Mouse (Mus musculus): ENCODE results near the gene Sertad3. TPM values are rescaled to one million over a fixed set of nuclear protein-coding genes. Genes with fewer than 3 reads are reported as not detected.

Sertad3 gene
- polyA plus RNA-seq, 1 experiment from 2014 or later, result 10.7 TPM

- no peak overlapping the region for H3K4me3 ChIP-seq (ENCODE audit: low read length)
- H3K9ac ChIP-seq (ENCODE audit: low read depth, low read length), result no peak overlapping the region
- H3K4me2 ChIP-seq (ENCODE audit: low read length), result no peak overlapping the region
- no peaks in the 10 kb centered on the region for H3K4me1 ChIP-seq (ENCODE audit: control insufficient read depth, insufficient read depth, low read depth, low read length)
- no peaks in the 10 kb centered on the region for H3K27me3 ChIP-seq (replicated peaks; ENCODE audit: control insufficient read depth, insufficient read depth, low read length)
- H3K27ac ChIP-seq (ENCODE audit: low read depth, low read length), result no peak overlapping the region
- WGBS, result 91% methylated on average over 4 of the region's 4 CpGs
- H3K36me3 ChIP-seq (ENCODE audit: control insufficient read depth, insufficient read depth, low read length), result no peaks in the 10 kb centered on the region
- no peak for ATAC-seq
- no peaks in the 10 kb centered on the region for H3K9me3 ChIP-seq (ENCODE audit: control insufficient read depth, low read length)
These were observed 15.0 kb upstream of the Sertad3 start for GRCm38 (mm10) chr7:27458614-27459013.

- no peaks in the 10 kb centered on the region for H3K36me3 ChIP-seq (ENCODE audit: control insufficient read depth, insufficient read depth, low read length)
- no peak overlapping the region for H3K9ac ChIP-seq (ENCODE audit: low read depth, low read length)
- no peaks in the 10 kb centered on the region for H3K27me3 ChIP-seq (replicated peaks; ENCODE audit: control insufficient read depth, insufficient read depth, low read length)
- no peak overlapping the region for H3K4me2 ChIP-seq (ENCODE audit: low read length)
- H3K9me3 ChIP-seq (ENCODE audit: control insufficient read depth, low read length), result no peaks in the 10 kb centered on the region
- 94% methylated on average over 5 of the region's 5 CpGs for WGBS
- H3K4me3 ChIP-seq (ENCODE audit: low read length), result no peak overlapping the region
- H3K4me1 ChIP-seq (ENCODE audit: control insufficient read depth, insufficient read depth, low read depth, low read length), result no peaks in the 10 kb centered on the region
- no peak overlapping the region for H3K27ac ChIP-seq (ENCODE audit: low read depth, low read length)
- ATAC-seq, result no peak
These were observed 13.9 kb upstream of the Sertad3 start for GRCm38 (mm10) chr7:27459640-27460039.

GRCm38 (mm10) chr7:27460477-27460876, 13.1 kb upstream of the Sertad3 start:
- no peak overlapping the region for H3K4me3 ChIP-seq (ENCODE audit: low read length)
- ATAC-seq, result no peak
- no peak overlapping the region for H3K4me2 ChIP-seq (ENCODE audit: low read length)
- H3K9ac ChIP-seq (ENCODE audit: low read depth, low read length), result no peak overlapping the region
- no peaks in the 10 kb centered on the region for H3K27me3 ChIP-seq (replicated peaks; ENCODE audit: control insufficient read depth, insufficient read depth, low read length)
- WGBS, result 89% methylated on average over 6 of the region's 6 CpGs
- no peak overlapping the region for H3K27ac ChIP-seq (ENCODE audit: low read depth, low read length)
- no peaks in the 10 kb centered on the region for H3K9me3 ChIP-seq (ENCODE audit: control insufficient read depth, low read length)
- H3K36me3 ChIP-seq (ENCODE audit: control insufficient read depth, insufficient read depth, low read length), result no peaks in the 10 kb centered on the region
- no peaks in the 10 kb centered on the region for H3K4me1 ChIP-seq (ENCODE audit: control insufficient read depth, insufficient read depth, low read depth, low read length)

- Histone ChIP-seq H3K4me3 (ENCODE audit: low read length) (no peak overlapping the region), H3K4me1 (ENCODE audit: control insufficient read depth, insufficient read depth, low read depth, low read length) (peaks cover 4% of the 10 kb centered on the region), H3K9ac (ENCODE audit: low read depth, low read length) (no peak overlapping the region), H3K4me2 (ENCODE audit: low read length) (no peak overlapping the region), H3K36me3 (ENCODE audit: control insufficient read depth, insufficient read depth, low read length) (no peaks in the 10 kb centered on the region), H3K27me3 (replicated peaks; ENCODE audit: control insufficient read depth, insufficient read depth, low read length) (no peaks in the 10 kb centered on the region), H3K27ac (ENCODE audit: low read depth, low read length) (no peak overlapping the region), H3K9me3 (ENCODE audit: control insufficient read depth, low read length) (no peaks in the 10 kb centered on the region)
- 0 out of 2 replicates have a peak, but pooled peaks have one; percentile 10 for ATAC-seq
- 36% methylated on average over 4 of the region's 4 CpGs for WGBS
These were observed 5.9 kb upstream of the Sertad3 start for GRCm38 (mm10) chr7:27467648-27468047.

GRCm38 (mm10) chr7:27471390-27472120, 2.0 kb upstream of the Sertad3 start:
- WGBS, result 93% methylated on average over 11 of the region's 11 CpGs
- H3K4me2 ChIP-seq (ENCODE audit: low read length), result no peak overlapping the region
- no peaks in the 10 kb centered on the region for H3K27me3 ChIP-seq (replicated peaks; ENCODE audit: control insufficient read depth, insufficient read depth, low read length)
- H3K27ac ChIP-seq (ENCODE audit: low read depth, low read length), result no peak overlapping the region
- no peak overlapping the region for H3K4me3 ChIP-seq (ENCODE audit: low read length)
- H3K4me1 ChIP-seq (ENCODE audit: control insufficient read depth, insufficient read depth, low read depth, low read length), result peaks cover 9% of the 10 kb centered on the region
- no peaks in the 10 kb centered on the region for H3K36me3 ChIP-seq (ENCODE audit: control insufficient read depth, insufficient read depth, low read length)
- H3K9me3 ChIP-seq (ENCODE audit: control insufficient read depth, low read length), result no peaks in the 10 kb centered on the region
- no peak for ATAC-seq
- no peak overlapping the region for H3K9ac ChIP-seq (ENCODE audit: low read depth, low read length)

GRCm38 (mm10) chr7:27472596-27472995, 972 bp upstream of the Sertad3 start:
- Histone ChIP-seq H3K4me1 (ENCODE audit: control insufficient read depth, insufficient read depth, low read depth, low read length) (peaks cover 9% of the 10 kb centered on the region), H3K9me3 (ENCODE audit: control insufficient read depth, low read length) (no peaks in the 10 kb centered on the region), H3K36me3 (ENCODE audit: control insufficient read depth, insufficient read depth, low read length) (no peaks in the 10 kb centered on the region), H3K4me2 (ENCODE audit: low read length) (peak overlapping the region; percentile 91), H3K27ac (ENCODE audit: low read depth, low read length) (peak overlapping the region; percentile 49), H3K4me3 (ENCODE audit: low read length) (peak overlapping the region; percentile 70), H3K9ac (ENCODE audit: low read depth, low read length) (no peak overlapping the region), H3K27me3 (replicated peaks; ENCODE audit: control insufficient read depth, insufficient read depth, low read length) (no peaks in the 10 kb centered on the region)
- ATAC-seq, result no peak
- WGBS, result 43% methylated on average over 7 of the region's 7 CpGs

- Histone ChIP-seq H3K27ac (ENCODE audit: low read depth, low read length) (peak overlapping the region; percentile 80), H3K36me3 (ENCODE audit: control insufficient read depth, insufficient read depth, low read length) (no peaks in the 10 kb centered on the region), H3K4me2 (ENCODE audit: low read length) (peak overlapping the region; percentile 91), H3K9me3 (ENCODE audit: control insufficient read depth, low read length) (no peaks in the 10 kb centered on the region), H3K4me3 (ENCODE audit: low read length) (peak overlapping the region; percentile 70), H3K4me1 (ENCODE audit: control insufficient read depth, insufficient read depth, low read depth, low read length) (peaks cover 9% of the 10 kb centered on the region), H3K9ac (ENCODE audit: low read depth, low read length) (peak overlapping the region; percentile 67), H3K27me3 (replicated peaks; ENCODE audit: control insufficient read depth, insufficient read depth, low read length) (no peaks in the 10 kb centered on the region)
- no peak for ATAC-seq
- WGBS, result under 1% methylated on average over 34 of the region's 34 CpGs
These were observed 394 bp downstream of the Sertad3 start for GRCm38 (mm10) chr7:27473835-27474489.

GRCm38 (mm10) chr7:27474490-27474954, 954 bp downstream of the Sertad3 start:
- WGBS, result under 1% methylated on average over 18 of the region's 23 CpGs

GRCm38 (mm10) chr7:27475596-27475995, 2.0 kb downstream of the Sertad3 start:
- Histone ChIP-seq H3K4me1 (ENCODE audit: control insufficient read depth, insufficient read depth, low read depth, low read length) (peaks cover 9% of the 10 kb centered on the region), H3K27ac (ENCODE audit: low read depth, low read length) (no peak overlapping the region), H3K9ac (ENCODE audit: low read depth, low read length) (no peak overlapping the region), H3K27me3 (replicated peaks; ENCODE audit: control insufficient read depth, insufficient read depth, low read length) (no peaks in the 10 kb centered on the region), H3K9me3 (ENCODE audit: control insufficient read depth, low read length) (no peaks in the 10 kb centered on the region), H3K4me3 (ENCODE audit: low read length) (no peak overlapping the region), H3K36me3 (ENCODE audit: control insufficient read depth, insufficient read depth, low read length) (no peaks in the 10 kb centered on the region), H3K4me2 (ENCODE audit: low read length) (no peak overlapping the region)
- WGBS, result 97% methylated on average over 2 of the region's 2 CpGs
- ATAC-seq, result no peak

More at GRCm38 (mm10) chr7:27474490-27474954, 954 bp downstream of the Sertad3 start:
- Histone ChIP-seq H3K9ac (ENCODE audit: low read depth, low read length) (peak overlapping the region; percentile 67), H3K36me3 (ENCODE audit: control insufficient read depth, insufficient read depth, low read length) (no peaks in the 10 kb centered on the region), H3K4me3 (ENCODE audit: low read length) (peak overlapping the region; percentile 70), H3K4me2 (ENCODE audit: low read length) (peak overlapping the region; percentile 91), H3K4me1 (ENCODE audit: control insufficient read depth, insufficient read depth, low read depth, low read length) (peaks cover 9% of the 10 kb centered on the region), H3K9me3 (ENCODE audit: control insufficient read depth, low read length) (no peaks in the 10 kb centered on the region), H3K27me3 (replicated peaks; ENCODE audit: control insufficient read depth, insufficient read depth, low read length) (no peaks in the 10 kb centered on the region), H3K27ac (ENCODE audit: low read depth, low read length) (peak overlapping the region; percentile 80)
- peak; percentile 94 for ATAC-seq

All from hindbrain, embryonic 16.5 days (tissue).